In the genomic region with DNA sequence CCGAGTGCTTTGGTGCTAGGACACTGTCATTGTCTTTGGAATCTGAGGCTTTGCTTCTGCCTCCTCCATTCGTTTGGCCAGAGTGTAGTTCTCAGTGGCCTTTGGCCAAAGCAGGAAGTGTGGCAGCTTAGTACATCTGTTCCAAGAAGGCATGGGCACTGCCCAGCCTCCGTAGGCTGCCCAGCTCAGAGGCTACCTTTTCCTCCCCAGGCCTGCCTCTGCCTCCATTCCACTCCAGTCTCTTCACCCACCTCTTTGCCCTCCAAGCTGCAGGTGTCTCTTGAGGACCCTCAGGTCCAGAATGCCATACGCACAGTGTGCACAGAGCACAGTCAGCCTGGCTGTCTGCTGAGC, we compare ENCODE assay signal across 11 mouse cellular contexts. TPM values are rescaled to one million over a fixed set of nuclear protein-coding genes. Genes with fewer than 3 reads are reported as not detected.
A peak's percentile ranks its signal among the peaks of the same experiment; 100 is the strongest.
DNase-seq lines count a peak whose midpoint lies in the region; ATAC-seq and TF ChIP-seq lines count a peak whose summit lies in the region.
"Had no signal": no experiment of that assay in that cellular context is flagged by ENCODE, and none has a peak within 500 bp of the region (broad histone marks: within the 10 kb centered on the region; RNA-seq: fewer than 3 reads in every experiment).

No protein-coding gene starts in this region.

- H3K4me1 ChIP-seq in heart, embryonic 14.5 days (ENCODE audit: control insufficient read depth in 2 of 2, insufficient read depth in 2 of 2, low read length in 2 of 2) = peaks cover 53 to 76% of the 10 kb centered on the region in 2 experiments
- peaks cover 12% of the 10 kb centered on the region for H3K4me1 ChIP-seq in lung, embryonic 16.5 days (replicated peaks; ENCODE audit: control insufficient read depth, insufficient read depth, low read length)
- peaks cover 4% of the 10 kb centered on the region; the same call in 1 of the 2 replicates for H3K4me1 ChIP-seq in lung, adult 2 months (ENCODE audit: control insufficient read depth, insufficient read depth, low read length)
- peaks cover 6% of the 10 kb centered on the region for H3K4me1 ChIP-seq in hindbrain, postnatal 0 days (ENCODE audit: insufficient read depth, low read length)
- peaks cover 10% of the 10 kb centered on the region; the same call in 1 of the 2 replicates for H3K4me1 ChIP-seq in liver, postnatal 0 days (ENCODE audit: insufficient read depth)

- TF ChIP-seq EP300 in liver, postnatal 0 days (IDR thresholded peaks at IDR 0.05; ENCODE audit: low read depth) = no peak

- ATAC-seq in heart, embryonic 14.5 days (ENCODE audit: insufficient number of reproducible peaks, insufficient read depth, low FRiP score, low read depth) = no peak
- ATAC-seq in lung, embryonic 16.5 days (ENCODE audit: low read depth) = no peak
- no peak for ATAC-seq in hindbrain, postnatal 0 days
- no peak for ATAC-seq in liver, postnatal 0 days

- no peaks in the 10 kb centered on the region for H3K27me3 ChIP-seq in heart, embryonic 14.5 days (ENCODE audit: control insufficient read depth, insufficient read depth, low read length)
- H3K27me3 ChIP-seq in lung, embryonic 16.5 days (ENCODE audit: control insufficient read depth, insufficient read depth, low read depth, low read length) = no peaks in the 10 kb centered on the region
- no peaks in the 10 kb centered on the region for H3K27me3 ChIP-seq in hindbrain, postnatal 0 days (ENCODE audit: insufficient read depth, low read length)
- H3K27me3 ChIP-seq in liver, postnatal 0 days (ENCODE audit: insufficient read depth, low read length) = no peaks in the 10 kb centered on the region

- H3K9ac ChIP-seq in heart, embryonic 14.5 days (ENCODE audit: low read length) = peak overlapping the region; percentile 65; the same call in 1 of the 2 replicates
- H3K9ac ChIP-seq in lung, embryonic 16.5 days (ENCODE audit: low read length) = no peak overlapping the region
- H3K9ac ChIP-seq in hindbrain, postnatal 0 days (replicated peaks; ENCODE audit: low read length) = no peak overlapping the region
- peak overlapping the region; percentile 6; the same call in 1 of the 2 replicates for H3K9ac ChIP-seq in liver, postnatal 0 days (replicated peaks)

- intact Hi-C loops in heart, postnatal 25 days (cut with DNase I) = no loop called here

- H3K9me3 ChIP-seq in heart, embryonic 14.5 days (ENCODE audit: control insufficient read depth, low read length) = no peaks in the 10 kb centered on the region
- H3K9me3 ChIP-seq in lung, embryonic 16.5 days (ENCODE audit: control insufficient read depth, low read length) = no peaks in the 10 kb centered on the region
- no peaks in the 10 kb centered on the region for H3K9me3 ChIP-seq in hindbrain, postnatal 0 days (ENCODE audit: low read length)
- H3K9me3 ChIP-seq in liver, postnatal 0 days (ENCODE audit: low read length) = no peaks in the 10 kb centered on the region

- H3K4me3 ChIP-seq in heart, embryonic 14.5 days (ENCODE audit: control insufficient read depth in 1 of 2, insufficient read depth in 1 of 2, low read depth in 1 of 2, low read length in 2 of 2) = no peak overlapping the region
- no peak overlapping the region for H3K4me3 ChIP-seq in lung, embryonic 16.5 days (ENCODE audit: low read length)
- H3K4me3 ChIP-seq in lung, adult 2 months (replicated peaks; ENCODE audit: extremely low read depth, low read depth, low read length) = no peak overlapping the region
- H3K4me3 ChIP-seq in hindbrain, postnatal 0 days (ENCODE audit: low read length) = no peak overlapping the region
- H3K4me3 ChIP-seq in liver, postnatal 0 days (ENCODE audit: low read depth, low read length) = no peak overlapping the region

- no peak for TF ChIP-seq POLR2A in lung, adult 2 months (IDR thresholded peaks at IDR 0.05; ENCODE audit: borderline replicate concordance, extremely low read depth, low read depth, low read length)

- H3K27ac ChIP-seq in heart, embryonic 14.5 days (replicated peaks in 1 of 2; ENCODE audit: control insufficient read depth in 1 of 2, insufficient read depth in 1 of 2, low read depth in 2 of 2, low read length in 2 of 2) = peak overlapping the region; percentile 17 to 91
- H3K27ac ChIP-seq in lung, embryonic 16.5 days (ENCODE audit: low read length) = 0 out of 2 replicates have a peak overlapping the region, but pooled peaks have one; percentile 12
- H3K27ac ChIP-seq in hindbrain, postnatal 0 days = peak overlapping the region; percentile 48; the same call in 1 of the 2 replicates
- H3K27ac ChIP-seq in liver, postnatal 0 days (ENCODE audit: low read depth) = peak overlapping the region; percentile 39; the same call in 1 of the 2 replicates

- H3K36me3 ChIP-seq in heart, embryonic 14.5 days (ENCODE audit: control insufficient read depth, insufficient read depth, low read length) = peaks cover 18% of the 10 kb centered on the region
- H3K36me3 ChIP-seq in lung, embryonic 16.5 days (ENCODE audit: control insufficient read depth, insufficient read depth, low read length) = peaks cover 2% of the 10 kb centered on the region; the same call in 1 of the 2 replicates
- H3K36me3 ChIP-seq in hindbrain, postnatal 0 days (ENCODE audit: insufficient read depth, low read length) = peaks cover 12% of the 10 kb centered on the region; the same call in 1 of the 2 replicates
- 0 out of 2 replicates have a peak, but pooled peaks cover 4% of the 10 kb centered on the region for H3K36me3 ChIP-seq in liver, postnatal 0 days (replicated peaks; ENCODE audit: insufficient read depth, low read length)

- H3K4me2 ChIP-seq in heart, embryonic 14.5 days (ENCODE audit: low read length) = no peak overlapping the region
- H3K4me2 ChIP-seq in lung, embryonic 16.5 days (ENCODE audit: low read depth, low read length) = no peak overlapping the region
- no peak overlapping the region for H3K4me2 ChIP-seq in hindbrain, postnatal 0 days (ENCODE audit: low read depth, low read length)
- H3K4me2 ChIP-seq in liver, postnatal 0 days (ENCODE audit: low read depth, low read length) = peak overlapping the region; percentile 18; the same call in 1 of the 2 replicates
- H3K4me2 ChIP-seq: midbrain, embryonic 11.5 days had no signal

- 49% methylated on average over 4 of the region's 4 CpGs for WGBS in heart, embryonic 14.5 days
- WGBS in lung, embryonic 16.5 days = 37% methylated on average over 4 of the region's 4 CpGs
- WGBS in lung, adult 2 months = 51% methylated on average over 4 of the region's 4 CpGs
- WGBS in hindbrain, postnatal 0 days = 39% methylated on average over 4 of the region's 4 CpGs
- WGBS in liver, postnatal 0 days (ENCODE audit: insufficient replicate concordance) = 61% methylated on average over 4 of the region's 4 CpGs

- no peak for TF ChIP-seq CTCF in lung, adult 2 months (IDR thresholded peaks at IDR 0.05; ENCODE audit: insufficient read depth, low read length)
- TF ChIP-seq CTCF in hindbrain, postnatal 0 days (IDR thresholded peaks at IDR 0.05; ENCODE audit: low read depth) = no peak
- no peak for TF ChIP-seq CTCF in liver, postnatal 0 days (IDR thresholded peaks at IDR 0.05; ENCODE audit: low read depth)

- DNase-seq in heart, postnatal 25 days (ENCODE audit: low spot score) = no peak
- DNase-seq in lung, adult 2 months = no peak
- DNase-seq in hindbrain, postnatal 0 days (ENCODE audit: low spot score) = no peak
- no peak for DNase-seq in liver, postnatal 0 days
- DNase-seq in frontal cortex, postnatal 36 days (ENCODE audit: low spot score in 2 of 2) = no peak

RNA-seq across cellular contexts. Expression of a gene that starts 9.9 kb away (rescaled TPM):
- 14.0 and 18.2 TPM in 2 replicates for polyA plus RNA-seq in heart, embryonic 14.5 days (2014; fragmentation: Nextera tagmentation; extraction: Ambion mirVana)
- 10 to 100 TPM; 14.3 to 14.9 TPM for total RNA-seq in heart, postnatal 25 days (2021)
- 8.3 and 8.5 TPM in 2 replicates for polyA plus RNA-seq in lung, embryonic 16.5 days (2015; fragmentation: Nextera tagmentation; extraction: Ambion mirVana)
- 40.0 and 45.6 TPM in 2 replicates for polyA plus RNA-seq in lung, adult 2 months (2012; rRNA removed)
- 167 and 170 TPM in 2 replicates for total RNA-seq in hindbrain, postnatal 0 days (2014; rRNA removed)
- 17.1 and 19.0 TPM in 2 replicates for polyA plus RNA-seq in hindbrain, postnatal 0 days (2015; fragmentation: Nextera tagmentation; extraction: Ambion mirVana)
- polyA plus RNA-seq in liver, postnatal 0 days (2015; fragmentation: Nextera tagmentation; extraction: Ambion mirVana) = 0.47 and 0.58 TPM in 2 replicates

RNA-seq across cellular contexts. Expression of a gene that starts 27.3 kb away (rescaled TPM):
- not detected in 2 replicates for polyA plus RNA-seq in heart, embryonic 14.5 days (2014; fragmentation: Nextera tagmentation; extraction: Ambion mirVana)
- not detected for total RNA-seq in heart, postnatal 25 days (2021)
- not detected in 2 replicates for polyA plus RNA-seq in lung, embryonic 16.5 days (2015; fragmentation: Nextera tagmentation; extraction: Ambion mirVana)
- 0.09 TPM in 1 of 2 replicates, not detected in the other for polyA plus RNA-seq in lung, adult 2 months (2012; rRNA removed)
- 0.26 and 0.40 TPM in 2 replicates for total RNA-seq in hindbrain, postnatal 0 days (2014; rRNA removed)
- polyA plus RNA-seq in hindbrain, postnatal 0 days (2015; fragmentation: Nextera tagmentation; extraction: Ambion mirVana) = 0.15 and 0.19 TPM in 2 replicates
- polyA plus RNA-seq in liver, postnatal 0 days (2015; fragmentation: Nextera tagmentation; extraction: Ambion mirVana) = not detected in 2 replicates
- total RNA-seq: adrenal gland, postnatal 10 days; gastrocnemius, adult 18-20 months had no signal
- polyA plus RNA-seq: large intestine, adult 2 months had no signal

RNA-seq across cellular contexts. Expression of a gene that starts 32.9 kb away (rescaled TPM):
- 19.4 and 20.3 TPM in 2 replicates for polyA plus RNA-seq in heart, embryonic 14.5 days (2014; fragmentation: Nextera tagmentation; extraction: Ambion mirVana)
- 10 to 100 TPM; 25.2 to 26.7 TPM for total RNA-seq in heart, postnatal 25 days (2021)
- polyA plus RNA-seq in lung, embryonic 16.5 days (2015; fragmentation: Nextera tagmentation; extraction: Ambion mirVana) = 21.7 and 24.0 TPM in 2 replicates
- polyA plus RNA-seq in lung, adult 2 months (2012; rRNA removed) = 32.2 and 36.4 TPM in 2 replicates
- total RNA-seq in hindbrain, postnatal 0 days (2014; rRNA removed) = 35.3 and 42.6 TPM in 2 replicates
- 15.9 and 16.4 TPM in 2 replicates for polyA plus RNA-seq in hindbrain, postnatal 0 days (2015; fragmentation: Nextera tagmentation; extraction: Ambion mirVana)
- 5.9 and 6.9 TPM in 2 replicates for polyA plus RNA-seq in liver, postnatal 0 days (2015; fragmentation: Nextera tagmentation; extraction: Ambion mirVana)

RNA-seq across cellular contexts. Expression of a gene that starts 54.6 kb away (rescaled TPM):
- polyA plus RNA-seq in heart, embryonic 14.5 days (2014; fragmentation: Nextera tagmentation; extraction: Ambion mirVana) = 74.9 and 77.5 TPM in 2 replicates
- 10 to 100 TPM; 69.6 to 73.3 TPM for total RNA-seq in heart, postnatal 25 days (2021)
- 2.5 and 2.7 TPM in 2 replicates for polyA plus RNA-seq in lung, embryonic 16.5 days (2015; fragmentation: Nextera tagmentation; extraction: Ambion mirVana)
- 5.8 and 5.9 TPM in 2 replicates for polyA plus RNA-seq in lung, adult 2 months (2012; rRNA removed)
- total RNA-seq in hindbrain, postnatal 0 days (2014; rRNA removed) = 5.7 and 7.7 TPM in 2 replicates
- 6.6 and 6.9 TPM in 2 replicates for polyA plus RNA-seq in hindbrain, postnatal 0 days (2015; fragmentation: Nextera tagmentation; extraction: Ambion mirVana)
- polyA plus RNA-seq in liver, postnatal 0 days (2015; fragmentation: Nextera tagmentation; extraction: Ambion mirVana) = 0.13 TPM in 1 of 2 replicates, not detected in the other
- total RNA-seq: gastrocnemius, adult 18-20 months had no signal

Comparison
In these comparisons a context has a peak if more than half of its experiments do, and no peak if none do; other contexts are left out.
1. H3K9ac ChIP-seq: peak in heart, embryonic 14.5 days (single experiment) and liver, postnatal 0 days (single experiment); none in lung, embryonic 16.5 days (single experiment) and hindbrain, postnatal 0 days (single experiment).
2. Peak in every context shown above with its lines, with median percentiles within 50 percentile points of each other: H3K27ac ChIP-seq.